Mouse (Mus musculus): ENCODE measurements at regions not wholly inside any gene's neighbourhood (a gene's known extent, or its start where the extent isn't known, plus 50 kb on each side); places are given as distances from the start of the nearest gene placed in this dataset.

GRCm38 (mm10) chr14:84339604-84340003, 103.8 kb upstream of the Pcdh17 start:
- TF ChIP-seq MAFK (IDR thresholded peaks at IDR 0.05; ENCODE audit: insufficient read depth, low read depth, low read length) (no peak), HCFC1 (IDR thresholded peaks at IDR 0.05; ENCODE audit: borderline replicate concordance, insufficient read depth, low read length) (no peak), ZNF384 (IDR thresholded peaks at IDR 0.05; ENCODE audit: low read depth, low read length) (no peak), CHD2 (IDR thresholded peaks at IDR 0.05; ENCODE audit: low read depth, low read length) (no peak)

All from ES-E14 (cell line).